Mouse (Mus musculus) kidney, adult 2 months (tissue): ENCODE measurements around the gene Slit3.

ENCODE experiments used
- CTCF ChIP-seq: fragments of 200-500 bp; conservative IDR thresholded peaks from 2 replicates; pipeline ENCODE4 v1.5.1; 2011; ENCODE audit warnings: low read depth, mild to moderate bottlenecking, control low read depth, low read length, moderate library complexity, mixed read lengths; ENCODE audit not compliant: insufficient read depth, insufficient read length
- POLR2A ChIP-seq: fragments of 200-500 bp; IDR thresholded peaks from one replicate; pipeline ENCODE4 v1.6.1; 2011; ENCODE audit warnings: low read depth, low read length, control low read depth

- no peak for TF ChIP-seq POLR2A
- TF ChIP-seq CTCF, result no peak
Observed at GRCm38 (mm10) chr11:35071451-35071850, 49.6 kb upstream of the Slit3 start.
